Mouse (Mus musculus) stomach, postnatal 0 days (tissue): Measurements from ENCODE around the gene Zfp687. TPM values are rescaled to one million over a fixed set of nuclear protein-coding genes. Genes with fewer than 3 reads are reported as not detected.
"Not testable (repeated sequence)": the region's sequence is repeated elsewhere in the genome, so short reads cannot be mapped to it uniquely, and the experiment has no call there.

Experiments used
- ATAC-seq: fragments of 200-750 bp; cut with Nextera tagmentation; 2 replicates; pipeline ENCODE4 v1.8.0; 2017; ENCODE audit not compliant: low FRiP score, low TSS enrichment
- DNase-seq: peaks from one replicate; pipeline ENCODE4 v3.0.0-alpha.2; 2016; ENCODE audit warnings: low spot score
- H3K27ac ChIP-seq: fragments of 300-500 bp; sonication (generic); replicated peaks from 2 replicates; pipeline ENCODE4 v1.5.1; 2014; ENCODE audit warnings: mild to moderate bottlenecking, control low read depth
- H3K27me3 ChIP-seq: fragments of 300-500 bp; sonication (generic); 2 replicates; pipeline ENCODE4 v1.6.1; 2014; ENCODE audit warnings: low read length; ENCODE audit not compliant: control insufficient read depth, insufficient read depth
- H3K36me3 ChIP-seq: fragments of 300-500 bp; sonication (generic); 2 replicates; pipeline ENCODE4 v1.6.1; 2014; ENCODE audit warnings: low read length, mixed read lengths; ENCODE audit not compliant: control insufficient read depth, insufficient read depth
- H3K4me1 ChIP-seq: fragments of 300-500 bp; sonication (generic); replicated peaks from 2 replicates; pipeline ENCODE4 v1.6.1; 2014; ENCODE audit warnings: antibody characterized with exemption; ENCODE audit not compliant: control insufficient read depth, insufficient read depth
- H3K4me2 ChIP-seq: fragments of 300-500 bp; sonication (generic); replicated peaks from 2 replicates; pipeline ENCODE4 v1.6.1; 2014; ENCODE audit warnings: low read depth, mild to moderate bottlenecking, control low read depth, moderate library complexity
- H3K4me3 ChIP-seq: fragments of 300-500 bp; sonication (generic); 2 replicates; pipeline ENCODE4 v1.5.1; 2014; ENCODE audit warnings: low read depth, low read length, control low read depth
- H3K9ac ChIP-seq: fragments of 300-500 bp; sonication (generic); 2 replicates; pipeline ENCODE4 v1.6.1; 2014; ENCODE audit warnings: mild to moderate bottlenecking, low read length, control low read depth, mixed read lengths
- H3K9me3 ChIP-seq: fragments of 300-500 bp; sonication (generic); 2 replicates; pipeline ENCODE4 v1.6.1; 2016; ENCODE audit warnings: low read length; ENCODE audit not compliant: control insufficient read depth
- CTCF ChIP-seq: IDR thresholded peaks from 2 replicates; pipeline ENCODE4 v1.5.1; 2016; ENCODE audit warnings: antibody characterized with exemption, low read depth, mild to moderate bottlenecking, moderate library complexity
- EP300 ChIP-seq: optimal IDR thresholded peaks from 2 replicates; pipeline ENCODE3; 2016; ENCODE audit warnings: antibody characterized with exemption
- WGBS: fragments of 180-500 bp; shearing (Covaris S2); extraction: QIAGEN DNeasy Blood & Tissue Kit; methylation state at CpG from one replicate; pipeline ENCODE4 v1.1.7; 2014; 5-methylcytosine and 5-hydroxymethylcytosine counted together
- polyA plus RNA-seq: library from polyadenylated mRNA; unstranded; fragments of >200 nt; fragmentation: Nextera tagmentation; extraction: Ambion mirVana; gene quantifications from 2 replicates; pipeline ENCODE4 v1.2.1, GENCODE M21; 2015

Zfp687 gene
- polyA plus RNA-seq, 1 experiment from 2014 or later: 8.2 TPM

DNA sequence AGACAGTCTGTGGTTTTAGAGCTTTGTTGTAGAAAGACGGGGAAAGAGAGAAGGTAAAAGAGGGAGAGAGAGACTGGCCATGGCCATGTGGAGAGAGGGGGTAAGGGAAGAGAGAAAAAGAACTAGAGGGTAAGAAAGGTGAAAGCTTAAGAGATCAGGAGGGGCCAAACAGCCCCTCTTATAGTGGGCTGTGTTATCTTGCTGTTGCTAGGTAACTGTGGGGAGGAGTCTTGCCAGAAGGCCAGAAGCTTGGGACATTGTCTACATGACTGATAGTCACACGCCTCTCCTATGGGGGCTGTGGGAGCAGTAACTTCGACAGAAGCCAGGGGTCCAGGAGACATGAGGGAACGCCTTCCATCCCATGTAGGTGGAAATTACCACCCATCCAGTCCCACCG is 10.0 kb upstream of the Zfp687 start:
- no peaks in the 10 kb centered on the region for H3K36me3 ChIP-seq
- H3K9me3 ChIP-seq: no peaks in the 10 kb centered on the region
- no peak for DNase-seq
- 41% methylated on average over 5 of the region's 5 CpGs for WGBS
- no peak overlapping the region for H3K27ac ChIP-seq
- H3K27me3 ChIP-seq: no peaks in the 10 kb centered on the region
- ATAC-seq: no peak
- H3K4me2 ChIP-seq: no peak overlapping the region
- no peaks in the 10 kb centered on the region for H3K4me1 ChIP-seq
- no peak overlapping the region for H3K4me3 ChIP-seq
- no peak overlapping the region for H3K9ac ChIP-seq
- TF ChIP-seq EP300 (no peak), CTCF (no peak)

DNA sequence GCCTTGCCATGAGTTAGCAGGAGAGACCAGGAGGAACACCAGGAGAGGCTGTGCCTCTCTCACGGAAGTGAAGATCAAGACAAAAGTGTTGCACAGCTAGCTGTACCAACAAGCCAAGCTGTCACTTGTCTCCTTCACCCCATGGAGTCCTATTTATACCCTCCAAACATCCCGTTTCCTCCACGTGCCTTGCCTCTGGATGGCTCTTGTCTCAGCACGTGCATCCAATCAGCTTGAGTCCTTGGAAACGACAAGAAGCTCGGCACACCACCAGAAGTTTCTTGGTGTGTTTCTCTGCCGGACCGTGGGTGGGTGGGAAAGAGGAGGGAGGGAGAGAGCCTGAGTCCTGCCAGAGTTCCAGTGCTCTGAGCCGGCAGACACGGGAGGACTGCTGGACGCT is 9.3 kb upstream of the Zfp687 start:
- Histone ChIP-seq H3K36me3 (no peaks in the 10 kb centered on the region), H3K9me3 (no peaks in the 10 kb centered on the region), H3K4me1 (no peaks in the 10 kb centered on the region), H3K27me3 (no peaks in the 10 kb centered on the region), H3K27ac (peak overlapping the region; percentile 13; the same call in 1 of the 2 replicates), H3K9ac (no peak overlapping the region), H3K4me2 (no peak overlapping the region; the same call in 1 of the 2 replicates), H3K4me3 (no peak overlapping the region)
- peak; percentile 11; the same call in 1 of the 2 replicates for ATAC-seq
- TF ChIP-seq CTCF (no peak), EP300 (no peak)
- peak; percentile 45 for DNase-seq
- WGBS: 8% methylated on average over 11 of the region's 11 CpGs

DNA sequence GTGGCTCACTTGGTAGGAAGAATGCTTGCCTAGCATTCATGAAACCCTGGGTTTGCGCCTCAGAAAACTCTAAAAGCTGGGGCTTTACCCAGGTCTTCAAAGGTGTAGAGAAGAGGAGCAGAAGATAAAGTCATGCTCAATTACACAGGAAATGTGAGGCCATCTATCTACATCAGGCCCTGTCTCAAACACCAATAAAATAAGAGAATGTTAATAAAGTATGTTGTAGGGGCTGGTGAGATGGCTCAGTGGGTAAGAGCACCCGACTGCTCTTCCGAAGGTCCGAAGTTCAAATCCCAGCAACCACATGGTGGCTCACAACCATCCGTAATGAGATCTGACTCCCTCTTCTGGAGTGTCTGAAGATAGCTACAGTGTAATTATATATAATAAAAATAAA is 5.7 kb upstream of the Zfp687 start:
- H3K4me1 ChIP-seq, ATAC-seq, DNase-seq, H3K36me3 ChIP-seq, H3K4me2 ChIP-seq, H3K9me3 ChIP-seq, H3K27me3 ChIP-seq, H3K27ac ChIP-seq, H3K9ac ChIP-seq, H3K4me3 ChIP-seq: not testable (repeated sequence)
- 93% methylated on average over 5 of the region's 5 CpGs for WGBS

DNA sequence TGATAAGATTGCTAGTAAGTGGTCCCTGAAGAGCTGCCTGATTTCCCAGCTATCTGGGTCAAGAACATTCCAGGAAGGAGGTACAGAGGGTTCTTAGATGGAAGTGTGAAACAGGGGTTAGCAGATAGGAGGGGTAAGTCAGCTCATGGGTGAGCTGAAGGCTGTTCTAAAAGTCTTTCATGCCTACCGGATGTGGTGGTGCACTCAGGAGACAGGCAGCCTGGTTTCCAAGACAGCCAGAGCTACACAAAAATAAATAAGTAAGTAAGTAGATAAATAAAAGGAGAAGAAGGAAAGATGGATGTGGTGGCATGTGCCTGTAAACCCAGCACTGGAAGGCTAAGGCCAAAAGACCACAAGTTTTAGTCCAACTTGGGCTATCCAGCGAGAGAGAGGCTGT is 3.5 kb upstream of the Zfp687 start:
- Histone ChIP-seq H3K27ac (no peak overlapping the region), H3K4me3 (no peak overlapping the region), H3K4me2 (no peak overlapping the region), H3K9me3 (no peaks in the 10 kb centered on the region), H3K36me3 (no peaks in the 10 kb centered on the region), H3K9ac (no peak overlapping the region), H3K27me3 (no peaks in the 10 kb centered on the region), H3K4me1 (peaks cover 2% of the 10 kb centered on the region; the same call in 1 of the 2 replicates)
- no peak for ATAC-seq
- DNase-seq: no peak
- WGBS: 82% methylated on average over 2 of the region's 2 CpGs
- TF ChIP-seq CTCF: no peak
- no peak for TF ChIP-seq EP300

DNA sequence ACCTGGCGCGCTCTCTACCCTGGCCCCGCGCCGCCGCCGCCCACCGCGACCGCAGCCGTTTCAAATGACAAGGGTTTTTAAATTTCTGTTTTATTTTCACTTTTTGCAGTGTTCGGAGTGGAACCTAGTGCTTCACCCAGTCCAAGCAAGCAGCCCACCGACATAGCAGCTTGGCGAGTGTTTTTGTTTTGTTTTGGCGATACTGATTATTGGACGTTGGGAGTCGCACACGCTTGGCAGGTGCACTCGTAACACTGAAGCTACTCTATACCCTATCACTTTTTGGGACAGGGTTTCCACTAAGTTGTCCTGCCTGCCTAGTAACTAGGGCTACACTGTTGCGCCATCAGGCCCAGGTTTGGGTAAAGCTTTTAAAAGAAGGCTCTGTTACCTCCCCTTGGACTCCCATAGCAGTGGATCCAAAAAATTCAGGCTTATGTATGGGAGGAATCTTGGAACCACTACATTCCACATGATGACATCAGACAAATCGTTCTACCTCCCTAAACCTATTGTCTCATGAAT is 1.3 kb upstream of the Zfp687 start:
- Histone ChIP-seq H3K9me3 (no peaks in the 10 kb centered on the region), H3K27ac (peak overlapping the region; percentile 98), H3K27me3 (no peaks in the 10 kb centered on the region), H3K36me3 (peaks cover 4% of the 10 kb centered on the region; the same call in 1 of the 2 replicates), H3K4me2 (peak overlapping the region; percentile 70), H3K9ac (peak overlapping the region; percentile 62), H3K4me1 (peaks cover 2% of the 10 kb centered on the region; the same call in 1 of the 2 replicates), H3K4me3 (peak overlapping the region; percentile 82)
- TF ChIP-seq EP300 (no peak), CTCF (no peak)
- no peak for ATAC-seq
- 4% methylated on average over 21 of the region's 21 CpGs for WGBS
- no peak for DNase-seq

DNA sequence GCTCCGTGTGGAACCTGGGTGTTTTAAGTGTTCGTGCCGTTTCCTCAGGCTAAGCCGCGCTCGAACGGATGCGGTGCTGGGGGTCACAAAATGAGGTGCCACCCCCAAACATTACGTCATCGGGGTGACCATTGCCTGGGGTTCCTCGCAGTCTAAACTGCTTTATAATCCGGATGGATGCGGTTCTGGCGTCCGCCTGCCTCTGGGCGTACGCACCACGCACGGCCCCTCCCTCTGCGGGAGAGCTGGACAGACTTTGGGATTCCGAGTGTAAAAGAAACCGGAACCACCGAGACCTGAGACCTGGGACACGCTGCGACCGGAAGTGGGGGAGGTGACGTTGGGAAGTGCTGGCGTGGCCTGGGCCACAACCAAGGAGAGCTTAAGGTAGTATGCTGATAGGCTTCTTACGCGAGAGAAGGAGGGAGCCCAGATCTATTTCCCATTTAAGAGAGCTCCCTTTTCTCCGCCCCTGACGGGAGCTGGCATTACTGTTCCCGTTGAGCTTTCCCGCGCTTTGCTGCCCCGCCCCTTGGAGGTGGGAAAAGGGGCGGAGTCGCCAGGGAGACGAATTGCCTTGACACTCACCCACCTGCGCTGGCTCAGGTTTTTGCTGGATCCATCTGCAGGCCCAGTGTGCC is 763 bp upstream of the Zfp687 start:
- H3K27ac ChIP-seq: peak overlapping the region; percentile 98
- under 1% methylated on average over 40 of the region's 40 CpGs for WGBS
- H3K4me2 ChIP-seq: peak overlapping the region; percentile 70
- no peaks in the 10 kb centered on the region for H3K27me3 ChIP-seq
- peak; percentile 98 for DNase-seq
- H3K9ac ChIP-seq: peak overlapping the region; percentile 62
- peak; percentile 87 for ATAC-seq
- H3K36me3 ChIP-seq: peaks cover 8% of the 10 kb centered on the region
- TF ChIP-seq EP300: no peak
- no peak; the same call in 1 of the 2 replicates for TF ChIP-seq CTCF
- H3K9me3 ChIP-seq: no peaks in the 10 kb centered on the region
- peaks cover 2% of the 10 kb centered on the region; the same call in 1 of the 2 replicates for H3K4me1 ChIP-seq
- peak overlapping the region; percentile 82 for H3K4me3 ChIP-seq
